Mouse (Mus musculus) spleen, adult 10 weeks (tissue): Measurements from ENCODE around the gene Gtf2h5. TPM values are rescaled to one million over a fixed set of nuclear protein-coding genes. Genes with fewer than 3 reads are reported as not detected.

ENCODE experiments used
- polyA plus RNA-seq: library from polyadenylated mRNA; stranded (reverse); fragments of 350-450 nt; fragmentation: Illumina TruSeq; extraction: RNeasy Lipid Tissue Mini Kit (QIAGEN cat#74804); gene quantifications from one replicate; pipeline ENCODE4 v1.2.3, GENCODE M21; 2015; ENCODE audit warnings: low replicate concordance; ENCODE audit not compliant: insufficient read depth

The Gtf2h5 gene
- 43.7 TPM for polyA plus RNA-seq

DNA sequence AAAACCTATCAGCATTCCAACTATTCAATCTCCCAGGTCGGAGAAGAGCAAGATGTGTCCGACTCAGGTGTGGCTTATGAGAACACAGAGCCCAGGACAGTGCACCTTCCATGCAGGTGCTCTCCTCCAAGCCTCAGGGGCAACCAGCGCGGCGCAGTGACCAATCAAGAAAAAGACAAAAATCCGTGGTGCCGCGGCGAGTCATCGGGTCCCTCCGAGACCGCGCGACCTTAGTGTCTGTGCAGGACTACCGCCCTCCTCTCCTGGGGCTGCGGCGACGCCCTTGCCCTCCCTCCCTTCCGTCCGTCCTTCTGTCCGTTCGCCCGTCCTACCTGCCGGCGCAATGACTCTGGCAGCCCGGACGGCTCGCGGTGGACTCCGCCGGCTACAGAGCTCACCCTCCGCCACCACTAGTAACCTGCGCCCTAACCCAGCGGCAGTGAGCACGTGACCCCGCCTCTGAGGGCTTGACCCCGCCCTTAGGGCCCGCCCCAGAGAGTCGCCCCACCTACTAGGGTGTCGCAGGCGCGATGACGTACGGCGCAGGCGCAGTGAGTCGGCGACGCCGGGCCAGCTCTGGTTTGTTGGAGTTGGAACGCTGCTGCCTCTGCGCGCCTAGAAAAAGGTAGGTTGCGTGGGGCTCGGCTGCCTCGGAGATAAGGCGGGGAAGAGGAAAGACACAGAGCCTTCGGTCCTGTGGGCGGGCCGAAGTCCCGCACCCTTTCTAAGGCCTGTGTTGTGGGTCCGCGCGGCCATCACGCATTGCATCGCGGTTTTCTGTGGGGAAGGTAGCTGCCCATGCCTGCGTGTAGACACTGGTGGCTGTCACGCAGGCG lies at the start of gene Gtf2h5, which contains the start of gene Serac1:
Gtf2h5 (plus strand) TSS at position 500 of the 836 bp plus-strand sequence.
Serac1 (minus strand) TSS at position 455 of the 836 bp plus-strand sequence.

DNA sequence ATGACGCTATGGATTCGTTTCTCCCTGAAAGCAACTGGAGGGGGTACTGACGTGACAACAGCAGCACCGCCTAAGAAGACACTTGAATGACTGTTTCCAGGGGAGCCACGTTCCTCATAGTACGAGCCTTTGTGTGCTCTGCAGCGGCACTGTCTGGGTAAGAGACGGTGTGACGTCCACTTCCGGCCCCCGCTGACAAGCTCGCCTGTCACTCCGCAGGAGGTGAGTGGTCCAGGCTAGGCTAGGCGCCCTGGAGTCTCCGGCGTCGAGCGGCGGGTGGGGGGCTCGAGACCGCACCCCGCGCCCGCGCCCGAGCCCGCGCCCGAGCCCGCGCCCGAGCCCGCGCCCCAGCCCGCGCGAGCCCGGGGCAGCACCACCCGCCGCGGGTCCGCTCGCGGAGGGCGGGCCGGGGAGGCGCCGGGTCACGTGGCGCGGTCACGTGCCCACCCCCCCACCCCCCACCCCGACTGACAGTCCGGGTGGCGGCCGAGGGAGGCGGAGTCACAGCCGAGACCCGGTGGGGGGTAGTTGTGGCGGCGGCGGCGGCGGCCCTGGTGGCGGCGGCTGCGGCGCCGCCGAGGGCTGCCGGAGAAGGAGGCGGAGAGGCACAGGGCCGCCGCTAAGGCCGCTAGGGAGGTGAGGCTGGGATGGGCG lies 26.9 kb downstream of the Gtf2h5 start, which contains the start of gene Tulp4:
Tulp4 (plus strand) TSS at position 77 of the 654 bp plus-strand sequence.

Other genes with a start within 250 kb of the Gtf2h5 start
- 61.3 TPM for gene Snx9, start 238.5 kb upstream of the Gtf2h5 start, polyA plus RNA-seq
- 6.0 TPM for gene Synj2, start 138.5 kb upstream of the Gtf2h5 start, polyA plus RNA-seq
- 4.7 TPM for gene Serac1, start within 50 bp of the Gtf2h5 start, polyA plus RNA-seq
- gene Tulp4, start 26.7 kb downstream of the Gtf2h5 start, polyA plus RNA-seq = 35.4 TPM
- 11.8 TPM for gene Tmem181a, start 177.1 kb downstream of the Gtf2h5 start, polyA plus RNA-seq
- gene Dynlt1a, start 237.7 kb downstream of the Gtf2h5 start, polyA plus RNA-seq = 8.4 TPM